Mouse (Mus musculus): ENCODE measurements around the gene Prpf6.

- TF ChIP-seq POLR2A (IDR thresholded peaks at IDR 0.05; ENCODE audit: borderline replicate concordance, control insufficient read depth, low read depth, low read length) = no peak
- TF ChIP-seq CTCF (IDR thresholded peaks at IDR 0.05; ENCODE audit: control insufficient read depth, insufficient read depth, low read length) = no peak
Observed at GRCm38 (mm10) chr2:181685686-181686085, 94.0 kb downstream of the Prpf6 start.
